Mouse (Mus musculus) erythroblast, adult 5-6 weeks (primary cell): Measurements from ENCODE around the gene Numa1. TPM values are rescaled to one million over a fixed set of nuclear protein-coding genes. Genes with fewer than 3 reads are reported as not detected.
A peak's percentile ranks its signal among the peaks of the same experiment; 100 is the strongest.
"Not testable (repeated sequence)": the region's sequence is repeated elsewhere in the genome, so short reads cannot be mapped to it uniquely, and the experiment has no call there.

Experiments
- ATAC-seq: replicated peaks from 2 replicates; pipeline ENCODE4 v1.8.0; 2016; ENCODE audit warnings: moderate number of reproducible peaks, mild to moderate bottlenecking, moderate TSS enrichment, inconsistent platforms; ENCODE audit not compliant: poor library complexity, low FRiP score, severe bottlenecking
- total RNA-seq, 2 experiments: library from RNA; stranded (forward) in 1 of 2; stranded (reverse) in 1 of 2; fragments of 150-400 nt in 1 of 2; fragments of 200-764, 138-1000 nt in 1 of 2; gene quantifications; 2 replicates each; pipeline versions ENCODE4 v1.2.3 to v1.2.4; 2015 to 2017; ENCODE audit warnings: low replicate concordance in 2 of 2

The Numa1 gene
- 22.3 and 42.0 TPM in 2 replicates for total RNA-seq (2015; ENCODE audit: low replicate concordance)
- 64.5 and 110 TPM in 2 replicates for total RNA-seq (2017; ENCODE audit: low replicate concordance)

GRCm38 (mm10) chr7:101933751-101934240 lies at the start of gene Numa1, which contains the start of gene Lrrc51:
TSS of gene Numa1 (plus strand) at chr7:101934111.
TSS of gene Lrrc51 (minus strand) at chr7:101933895.
- peak; percentile 97 for ATAC-seq

GRCm38 (mm10) chr7:101884160-101884559 lies 49.8 kb upstream of the Numa1 start:
- no peak for ATAC-seq

GRCm38 (mm10) chr7:101886274-101886673 lies 47.6 kb upstream of the Numa1 start:
- no peak for ATAC-seq

GRCm38 (mm10) chr7:101888460-101888859 lies 45.5 kb upstream of the Numa1 start:
- ATAC-seq: no peak

GRCm38 (mm10) chr7:101895695-101896094 lies 38.2 kb upstream of the Numa1 start:
- no peak for ATAC-seq

GRCm38 (mm10) chr7:101896104-101897066 lies 37.5 kb upstream of the Numa1 start:
- ATAC-seq: peak; percentile 94

GRCm38 (mm10) chr7:101900331-101901097 lies 33.4 kb upstream of the Numa1 start:
- no peak for ATAC-seq

GRCm38 (mm10) chr7:101901969-101902368 lies 31.9 kb upstream of the Numa1 start:
- no peak for ATAC-seq

- no peak for ATAC-seq
Measured at GRCm38 (mm10) chr7:101902846-101903245, 31.1 kb upstream of the Numa1 start.

GRCm38 (mm10) chr7:101905561-101906286 lies 28.2 kb upstream of the Numa1 start, which contains the start of gene Lamtor1:
TSS of gene Lamtor1 (plus strand) at chr7:101905904.
- ATAC-seq: peak; percentile 93

- no peak for ATAC-seq
Measured at GRCm38 (mm10) chr7:101906287-101906681, 27.6 kb upstream of the Numa1 start, which contains the start of gene Tomt. TSS of gene Tomt (minus strand) at chr7:101906359.

- no peak for ATAC-seq
Measured at GRCm38 (mm10) chr7:101906696-101907095, 27.2 kb upstream of the Numa1 start.

- no peak for ATAC-seq
Measured at GRCm38 (mm10) chr7:101908367-101908766, 25.5 kb upstream of the Numa1 start.

GRCm38 (mm10) chr7:101910138-101910537 lies 23.8 kb upstream of the Numa1 start:
- ATAC-seq: no peak

GRCm38 (mm10) chr7:101911982-101912381 lies 21.9 kb upstream of the Numa1 start:
- no peak for ATAC-seq

- ATAC-seq: peak; percentile 91
Measured at GRCm38 (mm10) chr7:101918071-101918470, 15.8 kb upstream of the Numa1 start.

GRCm38 (mm10) chr7:101925892-101926291 lies 8.0 kb upstream of the Numa1 start:
- not testable (repeated sequence) for ATAC-seq

GRCm38 (mm10) chr7:101928093-101928492 lies 5.8 kb upstream of the Numa1 start:
- ATAC-seq: no peak

- no peak for ATAC-seq
Measured at GRCm38 (mm10) chr7:101932551-101932950, 1.4 kb upstream of the Numa1 start.
